Mouse (Mus musculus) MEL (cell line): Measurements from ENCODE around the gene Arl3.

Experiments
- CTCF ChIP-seq, 3 experiments: IDR thresholded peaks in 2 of 3; conservative IDR thresholded peaks in 1 of 3; 2 replicates each; pipeline ENCODE4 v1.5.1; 2011 to 2012; ENCODE audit warnings: low read length in 3 of 3, low read depth in 2 of 3, mild to moderate bottlenecking in 2 of 3, improper control_type of control experiment in 1 of 3, inconsistent platforms in 1 of 3, mixed read lengths in 1 of 3, moderate library complexity in 1 of 3; ENCODE audit not compliant: control insufficient read depth in 1 of 3, insufficient read depth in 1 of 3, poor library complexity in 1 of 3, severe bottlenecking in 1 of 3
- GATA1 ChIP-seq: IDR thresholded peaks from 2 replicates; pipeline ENCODE4 v1.6.1; 2011; ENCODE audit warnings: low read depth, low read length, improper control_type of control experiment
- NELFE ChIP-seq: IDR thresholded peaks from 2 replicates; pipeline ENCODE4 v1.6.1; 2011; ENCODE audit warnings: low read depth, low read length, improper control_type of control experiment

DNA sequence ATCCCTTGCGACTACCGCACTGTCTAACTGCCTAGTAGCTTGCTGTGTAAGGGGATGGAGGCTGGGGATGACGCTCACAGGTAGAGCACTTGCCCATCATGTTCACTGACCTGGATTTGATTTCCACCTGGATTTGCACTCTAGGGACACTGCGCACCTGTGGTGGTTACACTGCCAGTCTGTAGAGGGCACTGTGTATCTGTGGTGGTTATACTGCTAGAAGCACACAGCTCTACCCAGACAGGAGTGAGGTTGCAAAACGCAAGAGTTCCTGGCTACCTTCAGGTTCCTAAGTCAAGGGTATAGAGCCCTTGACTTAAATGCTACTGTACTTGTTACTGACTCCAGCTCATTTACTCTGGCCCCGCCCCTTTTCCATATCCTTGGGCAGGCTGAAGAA lies 34.8 kb downstream of the Arl3 start:
- TF ChIP-seq NELFE (no peak), GATA1 (no peak), CTCF (IDR thresholded peaks at IDR 0.05 in 2 of 3, conservative IDR thresholded peaks at IDR 0.05 in 1 of 3; ENCODE audit: control insufficient read depth in 1 of 3, insufficient read depth in 1 of 3, low read depth in 2 of 3, low read length in 3 of 3, poor library complexity in 1 of 3, severe bottlenecking in 1 of 3) (peak; percentile 64 to 78 (median 68))
